Mouse (Mus musculus): ENCODE data around the gene Nhlrc4. TPM values are rescaled to one million over a fixed set of nuclear protein-coding genes. Genes with fewer than 3 reads are reported as not detected.

Nhlrc4 gene
- polyA plus RNA-seq, 1 experiment from 2014 or later: 0.32 TPM

Other genes with a start within 250 kb of the Nhlrc4 start
- 4.3 and 6.0 TPM in 2 replicates for gene Gng13, start 227.8 kb downstream of the Nhlrc4 start, polyA plus RNA-seq (2014; fragmentation: Nextera tagmentation; extraction: Ambion mirVana)
- 4.5 and 5.0 TPM in 2 replicates for gene Chtf18, start 217.5 kb downstream of the Nhlrc4 start, polyA plus RNA-seq (2014; fragmentation: Nextera tagmentation; extraction: Ambion mirVana)
- 25.7 and 28.1 TPM in 2 replicates for gene Rpusd1, start 217.3 kb downstream of the Nhlrc4 start, polyA plus RNA-seq (2014; fragmentation: Nextera tagmentation; extraction: Ambion mirVana)
- gene Mslnl, start 208.9 kb downstream of the Nhlrc4 start, polyA plus RNA-seq (2014; fragmentation: Nextera tagmentation; extraction: Ambion mirVana): not detected in 2 replicates
- 0.72 TPM in 1 of 2 replicates, not detected in the other for gene Msln, start 190.6 kb downstream of the Nhlrc4 start, polyA plus RNA-seq (2014; fragmentation: Nextera tagmentation; extraction: Ambion mirVana)
- gene Narfl, start 171.2 kb downstream of the Nhlrc4 start, polyA plus RNA-seq (2014; fragmentation: Nextera tagmentation; extraction: Ambion mirVana): 32.7 and 33.3 TPM in 2 replicates
- gene Haghl, start 159.3 kb downstream of the Nhlrc4 start, polyA plus RNA-seq (2014; fragmentation: Nextera tagmentation; extraction: Ambion mirVana): 155 and 181 TPM in 2 replicates
- 0.18 and 0.20 TPM in 2 replicates for gene Ccdc78, start 158.4 kb downstream of the Nhlrc4 start, polyA plus RNA-seq (2014; fragmentation: Nextera tagmentation; extraction: Ambion mirVana)
- gene Fam173a, start 152.1 kb downstream of the Nhlrc4 start, polyA plus RNA-seq (2014; fragmentation: Nextera tagmentation; extraction: Ambion mirVana): 89.0 and 103 TPM in 2 replicates
- not detected in 2 replicates for gene AC134908.4, start 149.3 kb downstream of the Nhlrc4 start, polyA plus RNA-seq (2014; fragmentation: Nextera tagmentation; extraction: Ambion mirVana)
- 5.8 and 9.7 TPM in 2 replicates for gene Metrn, start 147.8 kb downstream of the Nhlrc4 start, polyA plus RNA-seq (2014; fragmentation: Nextera tagmentation; extraction: Ambion mirVana)
- 37.2 and 39.8 TPM in 2 replicates for gene Fbxl16, start 135.9 kb downstream of the Nhlrc4 start, polyA plus RNA-seq (2014; fragmentation: Nextera tagmentation; extraction: Ambion mirVana)
- 30.0 and 31.7 TPM in 2 replicates for gene Wdr24, start 121.3 kb downstream of the Nhlrc4 start, polyA plus RNA-seq (2014; fragmentation: Nextera tagmentation; extraction: Ambion mirVana)
- 48.9 and 50.2 TPM in 2 replicates for gene Jmjd8, start 116.1 kb downstream of the Nhlrc4 start, polyA plus RNA-seq (2014; fragmentation: Nextera tagmentation; extraction: Ambion mirVana)
- 310 and 386 TPM in 2 replicates for gene Stub1, start 111.6 kb downstream of the Nhlrc4 start, polyA plus RNA-seq (2014; fragmentation: Nextera tagmentation; extraction: Ambion mirVana)
- 45.5 and 57.4 TPM in 2 replicates for gene Rhbdl1, start 107.7 kb downstream of the Nhlrc4 start, polyA plus RNA-seq (2014; fragmentation: Nextera tagmentation; extraction: Ambion mirVana)
- 8.0 and 12.9 TPM in 2 replicates for gene Gm20683, start 103.2 kb downstream of the Nhlrc4 start, polyA plus RNA-seq (2014; fragmentation: Nextera tagmentation; extraction: Ambion mirVana)
- 9.6 and 16.8 TPM in 2 replicates for gene Rhot2, start 100.1 kb downstream of the Nhlrc4 start, polyA plus RNA-seq (2014; fragmentation: Nextera tagmentation; extraction: Ambion mirVana)
- gene Wdr90, start 83.5 kb downstream of the Nhlrc4 start, polyA plus RNA-seq (2014; fragmentation: Nextera tagmentation; extraction: Ambion mirVana): 14.4 and 17.1 TPM in 2 replicates
- 13.9 and 19.3 TPM in 2 replicates for gene Mcrip2, start 76.2 kb downstream of the Nhlrc4 start, polyA plus RNA-seq (2014; fragmentation: Nextera tagmentation; extraction: Ambion mirVana)
- 58.2 and 75.9 TPM in 2 replicates for gene Mettl26, start 69.9 kb downstream of the Nhlrc4 start, polyA plus RNA-seq (2014; fragmentation: Nextera tagmentation; extraction: Ambion mirVana)
- 0.61 and 0.70 TPM in 2 replicates for gene Wfikkn1, start 64.1 kb downstream of the Nhlrc4 start, polyA plus RNA-seq (2014; fragmentation: Nextera tagmentation; extraction: Ambion mirVana)
- 29.4 and 46.9 TPM in 2 replicates for gene Rab40c, start 25.2 kb downstream of the Nhlrc4 start, polyA plus RNA-seq (2014; fragmentation: Nextera tagmentation; extraction: Ambion mirVana)
- gene Pigq, start within 50 bp of the Nhlrc4 start, polyA plus RNA-seq (2014; fragmentation: Nextera tagmentation; extraction: Ambion mirVana): 53.6 and 57.9 TPM in 2 replicates
- gene A930017K11Rik, start 7.6 kb upstream of the Nhlrc4 start, polyA plus RNA-seq (2014; fragmentation: Nextera tagmentation; extraction: Ambion mirVana): 3.3 and 5.2 TPM in 2 replicates
- 21.1 and 25.7 TPM in 2 replicates for gene Capn15, start 40.8 kb upstream of the Nhlrc4 start, polyA plus RNA-seq (2014; fragmentation: Nextera tagmentation; extraction: Ambion mirVana)
- 27.4 and 28.6 TPM in 2 replicates for gene Rab11fip3, start 124.6 kb upstream of the Nhlrc4 start, polyA plus RNA-seq (2014; fragmentation: Nextera tagmentation; extraction: Ambion mirVana)
- 21.0 and 21.5 TPM in 2 replicates for gene Decr2, start 145.4 kb upstream of the Nhlrc4 start, polyA plus RNA-seq (2014; fragmentation: Nextera tagmentation; extraction: Ambion mirVana)
- gene Nme4, start 150.6 kb upstream of the Nhlrc4 start, polyA plus RNA-seq (2014; fragmentation: Nextera tagmentation; extraction: Ambion mirVana): 17.5 and 23.7 TPM in 2 replicates
- 2.4 and 2.9 TPM in 2 replicates for gene Tmem8, start 168.3 kb upstream of the Nhlrc4 start, polyA plus RNA-seq (2014; fragmentation: Nextera tagmentation; extraction: Ambion mirVana)
- gene Mrpl28, start 178.5 kb upstream of the Nhlrc4 start, polyA plus RNA-seq (2014; fragmentation: Nextera tagmentation; extraction: Ambion mirVana): 170 and 190 TPM in 2 replicates
- gene Axin1, start 193.7 kb upstream of the Nhlrc4 start, polyA plus RNA-seq (2014; fragmentation: Nextera tagmentation; extraction: Ambion mirVana): 13.4 and 16.9 TPM in 2 replicates

Data from midbrain, embryonic 14.5 days (tissue).